Mouse (Mus musculus) mesoderm, embryonic 11.5 days (tissue): Measurements from ENCODE around the gene Rybp.
A peak's percentile ranks its signal among the peaks of the same experiment; 100 is the strongest.

Source experiments
- DNase-seq: peaks from one replicate; pipeline ENCODE4 v3.0.0-alpha.2; 2012; ENCODE audit warnings: low read depth, low spot score

The Rybp gene

DNA sequence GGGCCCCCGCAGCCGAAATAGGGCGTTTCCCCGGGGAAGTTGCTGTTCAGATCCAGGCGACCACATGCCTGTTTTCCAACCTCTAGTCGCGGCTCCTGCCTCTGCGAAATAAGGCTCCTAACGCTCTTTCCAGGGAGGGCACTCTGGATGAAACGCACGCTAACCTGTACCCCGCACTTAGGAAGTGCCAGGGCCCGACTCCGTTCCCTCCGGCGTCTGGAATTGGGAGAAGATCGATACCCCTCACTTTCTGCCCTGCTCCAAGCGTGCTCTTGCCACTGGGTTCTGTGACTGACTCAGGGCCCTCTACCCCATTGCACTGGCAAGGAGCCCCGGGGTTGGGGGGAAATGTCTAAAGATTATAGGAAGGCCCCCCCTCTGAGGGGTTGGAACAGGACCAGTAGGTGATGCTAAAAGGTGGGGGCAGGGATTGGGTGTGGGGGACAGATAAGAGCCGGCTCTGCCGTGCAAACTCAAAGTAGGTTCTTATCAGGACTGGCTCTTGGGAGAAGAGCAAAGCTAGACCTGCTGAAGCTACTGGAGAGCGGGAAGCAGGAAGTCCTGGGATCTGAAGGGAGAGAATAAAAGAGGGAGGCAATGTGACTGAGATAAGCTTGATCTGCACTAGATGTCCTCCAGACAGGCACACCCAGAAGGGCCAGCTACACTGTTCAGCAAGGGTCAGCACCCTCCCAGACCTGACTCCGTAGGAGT is 888 bp upstream of the Rybp start:
- peak; percentile 16 for DNase-seq

DNA sequence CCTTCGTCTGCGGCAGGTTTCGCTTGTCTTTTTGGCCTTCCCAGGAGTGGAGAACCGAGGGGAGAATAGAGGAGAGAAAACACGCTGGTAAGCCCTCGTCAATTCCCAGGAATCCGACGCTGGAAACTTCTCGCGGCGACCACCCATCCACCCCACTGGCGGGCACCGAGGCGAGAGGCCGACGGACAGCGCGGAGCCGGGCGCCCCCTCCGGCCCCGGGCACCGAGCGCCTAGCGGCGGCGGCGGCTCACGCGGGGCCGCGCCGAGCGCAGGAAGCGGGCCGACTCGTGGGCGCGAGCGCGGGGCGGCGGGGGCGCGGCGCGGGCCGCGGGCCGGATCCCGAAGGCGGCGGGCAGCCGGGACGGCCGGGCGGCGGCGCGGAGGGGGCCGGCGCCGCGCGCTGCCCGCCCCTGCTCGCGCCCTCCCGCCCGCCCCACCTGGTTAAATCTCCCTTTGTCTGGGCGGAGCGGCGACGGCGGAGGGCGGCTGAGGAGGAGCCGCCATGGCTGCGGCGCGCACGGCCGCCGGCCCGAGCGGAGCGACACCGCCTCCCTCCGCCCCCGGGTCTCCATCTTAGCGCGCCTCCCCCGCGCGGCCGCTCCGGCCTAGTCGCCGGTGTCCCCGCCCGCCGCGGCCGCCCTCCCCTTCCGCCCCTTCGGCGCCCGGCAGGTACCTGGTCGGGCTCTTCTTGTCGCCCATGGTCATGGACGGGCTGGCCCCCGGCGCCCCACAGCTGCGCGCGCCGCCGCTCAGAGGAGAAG is 532 bp downstream of the Rybp start:
- DNase-seq = peak; percentile 61

DNA sequence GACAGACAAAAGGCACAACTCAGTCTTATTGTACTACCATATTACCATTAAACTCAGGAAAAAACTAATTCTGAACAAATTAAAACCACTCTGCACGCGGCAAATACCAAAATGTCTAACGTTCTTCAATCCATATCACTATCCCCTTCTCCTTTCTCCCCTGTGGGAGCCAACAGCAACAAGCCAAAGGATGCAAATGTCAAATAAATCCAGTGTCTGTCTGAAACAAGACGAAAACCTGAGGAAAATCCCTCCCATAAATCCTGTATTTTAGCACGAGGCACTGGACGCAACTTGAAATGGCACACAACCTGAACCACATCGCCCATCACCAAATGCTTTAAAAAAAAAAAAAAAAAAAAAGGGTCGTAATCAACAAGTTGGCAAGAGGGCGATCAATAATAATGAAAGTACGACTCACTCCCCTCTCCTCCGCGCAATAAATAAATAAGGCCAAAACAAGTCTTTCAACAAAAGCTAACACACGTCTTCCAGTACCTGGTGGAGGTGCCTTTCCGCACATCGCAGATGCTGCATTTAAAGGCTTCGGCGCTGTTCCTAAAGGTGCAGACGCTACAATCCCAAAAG is 1.2 kb downstream of the Rybp start:
- peak; percentile 14 for DNase-seq

DNA sequence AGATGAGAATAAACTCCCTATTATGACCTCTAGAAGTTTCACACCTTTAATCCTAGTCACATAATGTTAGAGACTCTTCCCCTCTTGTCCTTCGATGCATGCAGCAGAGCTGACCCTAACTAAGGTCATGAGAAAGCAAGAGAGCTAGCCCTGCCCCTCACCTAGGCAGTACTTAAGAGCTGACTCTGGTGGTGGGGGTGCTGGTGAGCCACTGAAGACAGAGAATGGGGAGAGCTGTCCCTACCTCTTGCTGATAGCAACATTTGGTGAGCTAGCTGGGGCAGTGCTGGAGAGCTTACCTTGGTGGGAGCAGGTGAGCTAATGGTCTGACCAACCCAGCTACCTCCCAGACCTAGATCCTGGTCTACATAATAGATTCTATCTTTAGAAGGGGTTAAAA is 8.4 kb downstream of the Rybp start:
- no peak for DNase-seq

DNA sequence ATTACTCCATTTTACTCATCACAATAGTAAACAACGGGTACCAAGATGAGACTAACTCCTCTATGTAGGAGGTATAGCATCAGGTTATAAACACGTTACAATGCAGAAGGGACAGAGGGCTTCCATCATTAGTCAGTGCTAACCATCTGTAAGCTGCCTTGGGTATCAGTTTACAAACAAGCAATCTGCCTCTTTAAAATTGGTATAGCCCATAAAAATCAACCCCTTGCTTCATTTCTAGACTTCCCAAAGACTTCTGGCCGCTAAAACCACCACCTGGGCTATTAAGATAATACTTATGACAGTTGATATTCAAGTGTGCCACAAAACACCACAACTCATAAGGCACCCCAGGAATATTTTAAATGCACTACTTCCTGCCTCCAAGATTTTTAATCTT is 10.9 kb downstream of the Rybp start:
- no peak for DNase-seq

DNA sequence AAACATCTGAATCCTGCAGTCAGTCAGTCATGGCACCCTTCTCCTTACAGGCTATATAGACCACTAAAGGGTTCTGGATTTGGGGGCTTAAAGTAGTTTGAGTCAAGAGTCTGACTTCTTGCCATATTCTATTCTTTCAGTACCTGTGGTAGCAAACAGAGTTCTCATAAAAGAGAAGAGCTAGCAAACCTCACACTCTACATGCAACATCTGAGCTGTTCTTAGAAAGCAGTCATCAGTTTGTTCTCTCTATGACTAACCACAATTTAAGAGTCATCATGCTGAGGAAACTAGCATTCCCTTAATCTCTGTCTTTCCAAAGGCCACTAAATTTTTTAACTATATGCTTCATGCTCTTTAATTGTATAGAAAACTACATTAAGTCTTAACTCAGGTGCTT is 11.6 kb downstream of the Rybp start:
- no peak for DNase-seq

DNA sequence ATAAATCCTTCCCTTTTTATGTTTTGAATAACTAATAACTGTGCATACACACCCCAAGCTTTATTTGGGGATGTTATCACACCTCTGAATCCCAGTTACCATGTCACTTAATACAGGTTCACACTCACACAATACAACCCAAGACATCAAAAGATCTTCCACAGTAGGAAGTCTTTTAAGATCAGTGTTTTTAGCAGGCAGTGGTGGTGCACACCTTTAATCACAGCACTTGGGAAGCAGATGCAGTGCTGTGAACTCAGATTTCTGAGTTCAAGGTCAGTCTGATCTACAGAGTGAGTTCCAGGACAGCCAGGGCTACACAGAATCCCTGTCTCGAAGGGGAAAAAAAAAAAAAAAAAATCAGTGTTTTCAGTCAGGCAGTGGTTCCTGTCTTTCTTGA is 13.7 kb downstream of the Rybp start:
- DNase-seq = no peak

DNA sequence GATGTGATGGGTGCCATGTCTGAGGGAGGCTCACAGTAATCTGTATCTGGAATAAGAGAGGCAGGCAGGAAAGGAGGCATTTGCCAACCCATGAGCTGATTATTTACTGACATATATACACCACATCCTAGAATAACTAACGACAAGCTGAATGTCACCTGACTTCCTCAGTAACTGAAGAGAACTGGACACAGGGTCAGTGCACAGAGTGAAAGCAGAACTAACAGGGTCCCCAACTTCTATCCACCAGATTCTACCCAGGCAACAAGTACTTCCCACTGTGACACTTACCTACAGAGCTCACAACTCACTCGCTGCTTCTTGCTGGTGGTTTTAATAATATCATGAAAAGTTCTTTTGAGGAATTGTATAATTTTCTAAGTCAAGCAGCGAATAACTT is 15.3 kb downstream of the Rybp start:
- no peak for DNase-seq

DNA sequence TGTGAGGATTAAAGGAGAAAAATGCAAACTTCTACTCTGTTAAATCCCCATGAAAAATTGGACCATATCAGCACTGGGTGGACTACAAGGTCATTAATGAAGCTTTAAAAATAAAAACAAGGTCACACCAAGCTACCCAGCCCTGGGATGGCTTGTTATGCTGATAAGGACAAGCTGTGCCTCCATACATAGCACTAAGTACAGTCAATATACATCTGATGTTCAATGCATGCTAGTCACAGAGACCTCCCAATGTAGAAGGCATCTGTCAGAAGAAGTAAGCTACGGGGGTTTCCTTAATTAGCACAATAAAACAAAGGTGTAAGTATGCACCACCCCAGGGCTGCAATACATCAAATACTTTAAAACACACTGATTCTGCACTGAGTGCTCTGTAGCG is 16.5 kb downstream of the Rybp start:
- DNase-seq = no peak

DNA sequence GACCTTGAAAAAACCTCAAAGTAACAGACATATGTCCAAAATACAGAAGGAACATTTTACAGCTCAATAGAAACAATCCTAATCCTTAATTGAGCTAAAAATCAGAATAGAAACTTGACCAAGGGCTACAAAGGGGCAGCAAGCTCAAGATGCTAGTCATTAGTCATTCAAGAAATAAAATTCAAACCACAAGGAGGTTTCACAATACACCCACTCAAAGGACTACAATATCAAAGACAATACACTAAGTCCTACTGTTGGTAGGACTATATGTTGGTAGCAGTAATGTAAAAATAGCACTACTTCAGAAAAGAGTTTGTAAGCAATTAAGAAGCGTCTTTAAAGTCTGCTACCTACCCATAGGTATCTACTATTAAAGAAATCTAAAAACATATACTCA is 27.7 kb downstream of the Rybp start:
- DNase-seq = no peak

DNA sequence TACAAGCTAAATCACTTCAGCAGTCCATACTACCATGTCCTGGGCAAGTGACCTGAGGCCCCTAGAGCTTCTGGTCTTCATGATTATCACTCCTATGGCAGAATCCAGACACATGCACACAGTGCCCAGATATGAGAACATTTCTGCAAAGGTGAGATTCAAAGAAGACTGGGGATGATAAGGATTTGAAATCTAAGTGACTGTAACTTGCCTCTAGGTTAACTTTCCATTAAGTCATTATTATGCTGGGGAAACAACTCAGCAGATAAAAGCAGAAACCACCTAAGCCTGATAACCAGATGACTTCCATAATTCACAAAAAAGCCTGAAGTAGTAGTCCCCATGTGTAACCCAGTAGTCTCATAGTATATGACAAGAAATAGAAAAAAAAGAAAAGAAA is 29.0 kb downstream of the Rybp start:
- DNase-seq = no peak

DNA sequence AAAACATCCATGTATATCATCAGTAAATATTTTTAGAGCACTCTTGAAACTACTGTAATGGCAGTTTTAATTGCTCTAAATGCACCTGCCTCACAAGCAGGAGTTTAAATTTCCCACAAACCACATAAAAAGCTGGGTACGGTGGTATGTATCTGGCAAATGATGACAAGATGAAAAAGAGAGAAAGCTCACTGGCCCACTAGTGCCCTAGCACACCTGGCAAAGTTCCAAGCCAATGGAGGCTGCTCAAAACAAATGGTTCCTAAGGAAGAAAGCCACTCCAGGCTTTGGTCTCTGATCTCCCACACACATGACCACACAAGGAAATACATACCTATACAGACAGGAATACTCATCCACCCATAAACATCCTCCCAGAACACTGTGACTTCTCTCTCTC is 31.9 kb downstream of the Rybp start:
- DNase-seq = no peak

DNA sequence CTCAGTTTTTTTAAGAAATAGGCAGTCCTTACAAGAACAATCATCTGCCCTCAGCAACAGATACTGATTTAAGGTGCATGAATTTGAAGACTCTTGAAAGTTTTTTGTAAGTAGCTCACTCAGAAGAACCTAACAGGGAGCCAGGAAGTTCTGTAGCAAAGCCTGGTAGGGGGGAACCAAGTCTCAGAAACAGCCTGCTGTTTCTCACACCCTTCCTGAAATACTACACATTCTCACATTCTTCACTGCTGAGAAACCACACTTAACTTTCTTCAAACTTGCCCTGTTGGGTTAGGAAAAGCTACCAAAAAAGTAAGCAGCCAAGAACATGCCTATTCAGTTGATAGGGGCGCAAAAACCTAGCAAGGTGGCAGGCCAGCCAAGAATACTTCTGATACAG is 32.6 kb downstream of the Rybp start:
- DNase-seq = no peak

DNA sequence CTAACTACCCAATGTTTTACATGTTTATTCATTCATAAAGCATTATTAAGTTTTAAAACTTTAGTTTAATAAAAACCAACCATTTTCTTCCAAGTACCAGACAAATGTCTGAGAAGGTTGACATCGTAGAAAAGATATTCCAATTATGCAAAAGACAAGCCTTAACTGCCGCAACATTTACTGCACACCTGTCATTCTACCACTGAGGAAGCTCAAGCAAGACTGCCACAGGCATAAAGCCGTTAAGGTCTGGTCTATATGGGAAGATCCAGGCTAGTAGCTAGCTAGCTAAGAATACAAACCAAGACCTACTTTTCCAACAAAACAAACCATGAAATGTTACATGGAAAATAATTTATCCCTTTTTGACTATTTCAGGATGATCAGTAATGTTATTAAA is 42.8 kb downstream of the Rybp start:
- no peak for DNase-seq

DNA sequence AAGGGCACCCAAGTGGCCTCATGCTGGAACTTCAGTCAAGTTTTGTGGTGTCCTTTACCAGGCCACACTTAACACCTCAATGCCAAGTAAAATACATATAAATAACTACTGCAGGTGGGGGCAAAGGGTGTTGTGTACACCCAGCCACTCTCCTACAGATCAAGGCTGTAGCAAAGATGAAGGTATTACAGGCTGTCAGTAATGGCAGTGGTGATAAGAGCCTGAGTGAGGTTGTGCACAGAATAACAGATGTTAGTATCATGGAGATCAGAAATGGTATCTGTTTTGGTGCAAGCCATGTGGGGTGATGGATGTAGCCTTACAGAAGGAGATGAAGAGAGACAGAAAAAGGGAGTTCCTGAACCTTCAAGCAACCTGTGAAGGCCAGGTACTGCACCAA is 52.2 kb downstream of the Rybp start:
- no peak for DNase-seq

DNA sequence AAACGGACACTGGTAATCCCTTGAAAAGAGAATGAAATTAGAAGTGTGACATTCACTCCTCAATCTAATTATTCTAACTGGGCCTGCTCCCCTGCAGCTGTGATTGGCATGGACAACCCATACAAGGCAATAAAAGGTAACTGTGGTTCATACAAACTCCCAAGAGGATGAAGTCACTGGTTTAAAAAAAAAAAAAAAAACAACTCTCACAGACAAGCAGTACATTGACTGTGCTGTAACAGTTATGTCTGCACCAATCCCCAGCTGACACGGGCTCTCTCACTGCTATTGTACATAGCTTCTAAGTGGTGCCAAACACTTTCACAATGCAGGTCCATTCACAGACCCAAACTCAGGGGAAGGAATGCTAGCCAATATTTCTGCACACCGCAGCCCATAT is 53.8 kb downstream of the Rybp start:
- no peak for DNase-seq

DNA sequence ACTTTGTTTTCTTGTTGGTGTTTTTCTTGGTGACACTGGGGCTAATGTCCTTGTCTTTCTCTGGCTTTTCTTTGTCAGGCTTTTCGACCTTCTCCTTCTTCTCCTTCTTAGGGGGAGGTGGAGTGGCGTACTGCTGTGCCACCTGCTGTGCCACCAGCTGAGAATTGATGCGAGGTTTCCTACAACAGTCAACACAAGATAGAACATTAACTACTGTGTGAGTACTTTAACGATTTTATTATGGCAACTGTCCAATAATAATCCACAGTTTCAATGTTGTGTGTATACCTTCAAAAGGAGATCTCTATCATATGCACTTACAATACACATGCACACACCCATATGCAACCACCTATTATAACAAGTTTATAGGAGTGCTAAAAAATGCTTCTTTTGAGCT is 54.2 kb downstream of the Rybp start:
- DNase-seq = no peak

DNA sequence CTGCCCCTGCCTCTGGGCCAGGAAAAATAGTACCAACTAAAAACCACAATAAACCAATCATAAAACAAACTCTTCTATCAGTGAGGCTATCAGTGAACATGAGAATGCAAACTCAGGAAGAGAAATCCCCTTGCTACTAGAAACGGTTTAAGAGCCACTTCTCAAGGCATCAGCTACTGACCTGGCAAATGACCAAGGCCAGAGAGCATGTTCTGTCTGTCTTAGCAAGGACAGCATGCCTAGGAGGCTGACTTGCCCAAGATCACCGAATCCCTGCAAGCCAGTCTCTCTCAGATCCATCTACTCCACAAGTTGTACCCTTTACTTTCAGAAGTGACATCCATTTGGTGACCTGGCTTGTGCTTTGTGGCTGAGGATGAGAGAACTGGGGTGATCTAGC is 61.1 kb downstream of the Rybp start:
- no peak for DNase-seq

DNA sequence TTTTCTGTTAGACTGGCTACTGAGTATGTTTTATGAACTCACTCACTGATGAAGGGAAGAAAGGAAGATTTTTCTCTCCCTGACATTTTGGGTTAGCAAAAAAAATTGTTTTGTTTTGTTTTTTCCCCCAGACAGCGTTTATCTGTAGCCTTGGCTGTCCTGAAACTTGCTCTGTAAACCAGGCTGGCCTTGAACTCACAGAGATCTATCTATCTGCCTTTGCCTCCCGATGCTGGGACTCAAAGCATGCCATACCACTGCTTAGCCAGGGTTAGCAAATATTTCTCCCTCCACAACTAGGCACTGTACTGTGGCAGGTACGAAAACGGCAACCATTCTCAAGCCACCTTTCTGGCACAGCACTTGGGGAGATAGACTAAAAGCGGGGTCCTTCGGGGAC is 63.4 kb downstream of the Rybp start:
- DNase-seq = no peak

DNA sequence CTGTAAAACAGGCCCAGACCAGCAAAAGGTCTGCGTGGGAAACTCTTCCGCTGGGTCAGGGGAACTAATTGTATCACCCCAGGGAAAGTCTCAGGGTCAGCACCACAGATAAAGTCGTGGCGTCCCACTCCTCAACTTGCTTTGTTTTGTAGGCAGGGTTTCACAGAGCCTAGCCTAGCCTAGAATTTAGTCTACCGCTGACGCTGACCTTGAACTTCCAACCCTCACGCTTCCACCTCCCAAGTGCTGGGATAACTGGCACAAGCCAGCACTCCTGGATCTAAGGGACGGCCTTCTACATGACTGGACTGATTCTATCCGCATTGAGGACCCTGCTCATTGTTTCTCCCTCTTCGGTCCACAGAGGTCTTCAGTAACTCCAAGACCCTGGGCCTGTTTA is 63.9 kb downstream of the Rybp start:
- DNase-seq = no peak

DNA sequence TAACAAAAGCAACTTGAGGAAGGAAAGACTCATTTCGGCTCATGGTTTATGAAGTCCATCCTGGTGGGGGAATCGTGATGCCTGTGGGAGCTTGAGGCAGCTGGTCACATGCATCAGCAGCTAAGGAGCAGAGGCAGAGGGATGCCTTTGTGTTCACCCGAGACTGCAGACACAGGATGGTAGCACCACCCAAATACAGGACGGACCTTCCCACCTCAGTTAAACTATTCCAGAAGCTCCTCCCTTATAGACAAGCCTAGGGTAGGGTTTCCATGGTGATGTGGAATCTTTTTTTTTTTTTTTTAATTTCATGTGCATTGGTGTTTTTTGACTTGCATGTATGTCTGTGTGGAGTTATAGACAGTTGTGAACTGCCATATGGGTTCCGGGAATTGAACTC is 64.4 kb downstream of the Rybp start:
- DNase-seq = no peak

DNA sequence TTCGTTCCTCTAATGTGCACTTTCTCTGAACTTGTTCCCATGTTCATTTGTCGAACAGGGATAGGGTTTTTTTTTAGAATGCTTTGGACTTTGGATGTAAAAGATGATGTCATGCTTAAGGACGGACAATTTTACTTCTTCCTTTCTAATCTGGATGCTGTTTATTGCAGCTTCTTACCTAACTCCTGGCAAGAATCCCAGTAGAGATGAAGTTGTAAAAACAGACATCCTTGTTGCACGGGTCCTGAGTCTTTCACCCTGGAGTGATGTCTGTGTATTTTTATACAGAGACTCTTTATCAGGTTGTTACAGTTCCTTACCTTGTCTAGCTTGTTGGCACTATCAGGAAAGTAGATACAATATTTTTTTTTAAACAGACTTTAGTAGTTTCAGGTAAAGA is 65.5 kb downstream of the Rybp start:
- no peak for DNase-seq

DNA sequence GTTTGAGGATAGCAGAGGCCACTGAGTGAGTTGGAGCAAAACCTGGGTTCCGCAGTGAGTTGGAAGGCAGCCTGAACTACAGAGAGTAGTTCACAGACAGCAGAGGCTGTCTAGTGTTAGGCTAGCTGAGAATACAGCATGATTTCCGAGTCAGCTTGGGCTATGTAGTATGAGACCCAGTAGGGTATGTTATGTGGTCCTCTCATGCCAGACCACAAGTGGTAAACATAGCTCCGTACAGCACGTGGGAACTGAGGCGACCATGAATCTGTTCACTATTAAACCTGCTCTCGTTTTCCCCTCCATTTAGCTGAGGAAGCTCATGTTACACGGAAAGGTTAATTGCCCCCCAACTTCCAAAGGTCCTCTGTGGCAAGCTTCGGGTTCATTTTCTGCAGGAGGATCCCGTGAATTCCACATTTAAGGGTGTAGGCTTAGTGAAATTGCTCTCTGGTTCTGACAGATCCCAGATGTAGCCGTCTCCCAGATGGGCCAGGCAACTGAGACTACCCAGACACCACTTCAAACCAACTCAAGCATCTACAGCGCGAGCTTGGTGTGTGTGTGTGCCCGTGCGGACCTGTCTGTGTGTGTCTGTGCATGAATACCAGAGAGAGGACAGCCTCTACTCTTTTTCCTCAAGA is 66.2 kb downstream of the Rybp start:
- no peak for DNase-seq
